Mouse (Mus musculus) liver, embryonic 12.5 days (tissue): ENCODE measurements around the gene Rab34. TPM values are rescaled to one million over a fixed set of nuclear protein-coding genes. Genes with fewer than 3 reads are reported as not detected.

ENCODE experiments used
- ATAC-seq: fragments of 200-750 bp; cut with Nextera tagmentation; 2 replicates; pipeline ENCODE4 v1.8.0; 2017; ENCODE audit warnings: moderate number of reproducible peaks, mild to moderate bottlenecking, moderate library complexity
- H3K27ac ChIP-seq: fragments of 300-500 bp; sonication (generic); 2 replicates; pipeline ENCODE4 v1.5.1; 2016; ENCODE audit warnings: mild to moderate bottlenecking
- H3K27me3 ChIP-seq: fragments of 300-500 bp; sonication (generic); replicated peaks from 2 replicates; pipeline ENCODE4 v1.6.1; 2016; ENCODE audit warnings: mild to moderate bottlenecking, moderate library complexity
- H3K36me3 ChIP-seq: fragments of 300-500 bp; sonication (generic); 2 replicates; pipeline ENCODE4 v1.6.1; 2016; ENCODE audit warnings: mild to moderate bottlenecking, moderate library complexity
- H3K4me1 ChIP-seq: fragments of 300-500 bp; sonication (generic); 2 replicates; pipeline ENCODE4 v1.6.1; 2016
- H3K4me2 ChIP-seq: fragments of 300-500 bp; sonication (generic); 2 replicates; pipeline ENCODE4 v1.6.1; 2016; ENCODE audit warnings: mild to moderate bottlenecking, moderate library complexity
- H3K4me3 ChIP-seq: fragments of 300-500 bp; sonication (generic); 2 replicates; pipeline ENCODE4 v1.5.1; 2016; ENCODE audit warnings: mild to moderate bottlenecking, moderate library complexity
- H3K9ac ChIP-seq: fragments of 300-500 bp; sonication (generic); 2 replicates; pipeline ENCODE4 v1.6.1; 2016; ENCODE audit warnings: mild to moderate bottlenecking, moderate library complexity
- H3K9me3 ChIP-seq: fragments of 300-500 bp; sonication (generic); replicated peaks from 2 replicates; pipeline ENCODE4 v1.6.1; 2016; ENCODE audit warnings: mild to moderate bottlenecking, moderate library complexity
- WGBS: fragments of 180-500 bp; shearing (Covaris S2); methylation state at CpG from one replicate; pipeline ENCODE4 v1.1.7; 2016; ENCODE audit not compliant: insufficient replicate concordance; 5-methylcytosine and 5-hydroxymethylcytosine counted together
- polyA plus RNA-seq: library from polyadenylated mRNA; unstranded; fragments of >200 nt; fragmentation: Nextera tagmentation; extraction: Ambion mirVana; gene quantifications from 2 replicates; pipeline ENCODE4 v1.2.1, GENCODE M21; 2016

The Rab34 gene
- 20.3 and 24.0 TPM in 2 replicates for polyA plus RNA-seq

DNA sequence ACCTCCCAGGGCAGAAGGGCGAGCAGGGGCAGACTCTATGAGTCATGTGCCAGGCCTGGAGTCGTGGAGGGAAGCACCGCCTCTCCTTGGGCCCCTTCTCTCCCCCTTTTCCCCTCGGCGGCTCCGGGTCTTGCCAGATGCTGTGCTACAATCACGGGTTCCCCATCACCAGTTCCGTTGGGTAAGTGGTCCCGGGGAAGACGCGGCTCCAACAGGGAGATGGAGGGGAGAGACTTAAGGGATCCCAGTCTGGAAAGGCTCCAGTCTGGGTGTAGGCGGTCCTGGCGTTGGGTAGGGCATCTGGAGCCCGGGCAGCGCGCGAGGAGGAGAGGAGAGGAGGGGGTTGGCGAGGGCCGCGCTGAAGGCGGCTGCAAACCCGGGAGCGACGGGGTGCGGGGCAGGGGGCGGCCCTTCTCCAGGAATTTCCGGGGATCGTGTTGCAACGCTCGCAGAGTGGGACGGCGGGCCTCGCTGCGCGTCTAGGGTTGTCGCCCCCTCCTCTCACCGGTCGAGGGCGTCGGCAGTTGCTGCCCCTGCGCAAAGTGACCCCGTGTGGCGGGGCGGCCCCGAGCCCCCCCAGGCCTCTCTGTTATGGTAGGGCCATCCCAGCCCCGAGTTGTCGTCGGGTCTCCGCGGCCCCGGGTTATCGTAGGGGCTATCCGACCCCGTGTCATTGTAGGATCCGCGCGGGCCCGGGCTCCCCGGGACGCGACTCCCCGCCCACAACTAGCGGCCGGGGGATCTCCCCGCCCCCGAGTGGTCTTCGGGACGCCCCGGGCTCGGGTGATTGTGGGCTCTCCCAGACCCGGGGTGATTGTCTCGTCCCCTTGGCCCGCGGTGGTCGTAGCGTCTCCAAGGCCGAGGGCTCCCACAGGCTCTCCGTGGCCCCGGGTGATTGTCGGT is at the start of gene Rab34:
Gene Rab34 (plus strand): TSS at position 100 of the 903 bp plus-strand sequence.
- Histone ChIP-seq H3K4me3 (peak within 1 kb of the TSS; percentile 53), H3K36me3 (peaks cover 21% of the 10 kb centered on the region), H3K4me2 (peak within 1 kb of the TSS; percentile 71), H3K27me3 (peaks cover 81% of the 10 kb centered on the region), H3K27ac (peak within 1 kb of the TSS; percentile 76), H3K4me1 (peaks cover 28% of the 10 kb centered on the region), H3K9me3 (no peaks in the 10 kb centered on the region), H3K9ac (peak within 1 kb of the TSS; percentile 69)
- peak; percentile 17; the same call in 1 of the 2 replicates for ATAC-seq
- WGBS: 1% methylated on average over 79 of the region's 80 CpGs

- H3K27me3 ChIP-seq: no peaks in the 10 kb centered on the region
- WGBS: 27% methylated on average over 5 of the region's 5 CpGs
- peak overlapping the region; percentile 46 for H3K27ac ChIP-seq
- no peaks in the 10 kb centered on the region for H3K9me3 ChIP-seq
- ATAC-seq: peak; percentile 64
- peak overlapping the region; percentile 13; the same call in 1 of the 2 replicates for H3K4me2 ChIP-seq
- no peak overlapping the region for H3K4me3 ChIP-seq
- H3K4me1 ChIP-seq: peaks cover 64% of the 10 kb centered on the region
- H3K9ac ChIP-seq: peak overlapping the region; percentile 7; the same call in 1 of the 2 replicates
- H3K36me3 ChIP-seq: peaks cover 28% of the 10 kb centered on the region
Measured at GRCm38 (mm10) chr11:78140665-78141064, 47.6 kb upstream of the Rab34 start.

DNA sequence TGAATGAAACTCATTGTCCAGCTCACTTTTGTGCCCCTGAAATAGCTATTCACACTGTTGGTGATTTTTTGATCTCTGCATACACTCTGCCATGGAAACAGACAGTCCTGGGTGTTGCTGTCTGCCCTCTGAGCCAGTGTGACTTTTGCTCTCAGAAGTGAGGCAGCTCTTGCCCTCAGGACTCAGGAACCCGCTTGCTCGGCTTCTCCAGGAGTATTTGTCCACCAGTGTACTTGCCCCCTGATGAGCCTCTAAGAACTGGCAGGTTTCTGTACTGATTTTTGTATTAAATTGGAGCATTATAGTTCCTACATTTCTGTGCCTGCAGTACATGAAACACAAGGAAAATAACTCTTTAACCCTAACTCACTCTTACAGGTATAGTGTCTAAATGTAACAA is 44.7 kb upstream of the Rab34 start:
- Histone ChIP-seq H3K9me3 (no peaks in the 10 kb centered on the region), H3K27me3 (no peaks in the 10 kb centered on the region), H3K36me3 (peaks cover 48% of the 10 kb centered on the region), H3K4me1 (peaks cover 42% of the 10 kb centered on the region), H3K27ac (no peak overlapping the region), H3K9ac (no peak overlapping the region; the same call in 1 of the 2 replicates), H3K4me2 (no peak overlapping the region), H3K4me3 (no peak overlapping the region)
- 81% methylated on average over 2 of the region's 2 CpGs for WGBS
- ATAC-seq: no peak

DNA sequence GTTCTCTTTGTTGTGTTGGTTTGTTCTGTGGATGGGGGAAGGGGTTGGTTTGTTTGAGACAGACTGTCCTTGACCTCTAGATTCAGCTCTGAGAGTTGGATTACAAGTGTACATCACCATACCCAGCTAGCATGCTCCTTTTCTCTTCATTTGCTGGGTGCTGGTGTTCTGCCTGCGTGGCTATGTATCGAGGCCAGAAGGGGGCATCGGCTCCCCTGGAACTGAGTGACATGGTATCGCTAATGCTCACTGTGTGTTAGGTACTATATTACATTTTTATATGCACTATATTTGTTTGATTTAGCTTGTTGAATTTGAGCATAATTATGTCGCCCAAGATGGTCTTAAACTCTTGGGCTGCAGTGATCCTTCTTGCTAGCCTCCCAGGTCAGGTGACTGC is 42.1 kb upstream of the Rab34 start:
- Histone ChIP-seq H3K4me3 (no peak overlapping the region), H3K9ac (no peak overlapping the region), H3K27me3 (no peaks in the 10 kb centered on the region), H3K36me3 (peaks cover 68% of the 10 kb centered on the region), H3K9me3 (no peaks in the 10 kb centered on the region), H3K4me1 (peaks cover 20% of the 10 kb centered on the region), H3K27ac (no peak overlapping the region), H3K4me2 (no peak overlapping the region)
- no peak for ATAC-seq
- WGBS: 84% methylated on average over 5 of the region's 5 CpGs

DNA sequence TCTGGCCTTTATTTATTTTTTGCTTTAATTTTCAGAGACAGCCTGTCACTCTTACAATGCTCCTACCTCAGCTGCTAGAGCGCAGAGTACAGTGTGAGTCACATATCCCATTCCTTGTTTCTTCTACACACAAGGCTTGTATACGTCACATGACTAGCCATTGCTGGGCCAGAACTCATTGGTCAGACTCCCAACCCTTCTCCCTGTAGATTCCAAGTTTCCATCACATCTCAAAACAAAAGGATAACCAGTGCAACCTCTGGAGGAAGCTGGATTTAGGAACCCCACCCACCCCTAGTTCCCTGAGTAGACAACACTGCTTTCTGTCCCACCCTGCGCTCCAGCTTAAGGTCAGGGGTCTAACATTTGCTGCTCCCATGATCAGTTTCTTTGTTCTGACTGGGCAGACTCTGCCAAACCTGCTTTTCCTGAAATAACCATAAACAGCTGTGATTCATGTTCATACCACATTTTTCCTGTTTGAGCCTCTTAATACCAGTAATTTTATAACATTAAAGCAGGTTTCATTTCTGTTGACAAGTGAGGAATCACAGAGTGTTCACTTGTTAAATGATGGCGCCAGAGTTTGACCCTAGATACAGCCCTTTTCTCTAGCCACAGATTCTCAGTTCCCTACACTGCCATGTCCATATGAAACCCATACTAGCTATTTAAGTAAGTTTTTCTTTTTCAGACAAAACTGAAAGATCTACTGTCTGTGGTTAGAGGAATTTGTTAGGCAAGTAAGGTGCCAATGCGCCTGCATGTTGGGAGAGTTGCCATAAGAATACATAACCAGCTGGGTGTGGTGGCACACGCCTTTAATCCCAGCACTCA is 41.3 kb upstream of the Rab34 start:
- H3K36me3 ChIP-seq: peaks cover 73% of the 10 kb centered on the region
- ATAC-seq: no peak
- no peak overlapping the region for H3K27ac ChIP-seq

DNA sequence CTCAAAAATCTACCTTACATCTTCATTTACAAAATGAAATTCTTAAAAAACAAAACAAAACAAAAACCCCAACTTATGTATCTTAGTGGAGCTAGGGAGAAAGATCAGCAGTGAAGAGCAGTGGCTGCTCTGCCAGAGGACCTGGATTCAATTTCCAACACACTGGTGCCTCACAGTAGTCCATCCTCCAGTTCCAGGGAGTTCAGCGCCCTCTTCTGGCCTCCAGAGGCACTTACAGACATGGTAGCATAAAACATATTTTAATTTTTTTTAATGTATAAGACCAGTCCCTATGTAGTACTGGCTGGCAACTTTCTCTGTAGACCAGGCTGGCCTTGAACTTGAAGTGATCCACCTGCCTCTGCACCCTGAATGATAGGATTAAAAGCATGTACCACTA is 37.1 kb upstream of the Rab34 start:
- H3K4me2 ChIP-seq: no peak overlapping the region
- H3K27me3 ChIP-seq: no peaks in the 10 kb centered on the region
- ATAC-seq: peak; percentile 42; the same call in 1 of the 2 replicates
- H3K27ac ChIP-seq: no peak overlapping the region
- no peaks in the 10 kb centered on the region for H3K4me1 ChIP-seq
- H3K9ac ChIP-seq: no peak overlapping the region
- no peaks in the 10 kb centered on the region for H3K9me3 ChIP-seq
- no peak overlapping the region for H3K4me3 ChIP-seq
- 18% methylated on average over 1 of the region's 1 CpGs for whole genome bisulfite sequencing
- H3K36me3 ChIP-seq: peaks cover 85% of the 10 kb centered on the region

More for the DNA sequence above, 41.3 kb upstream of the Rab34 start:
- Histone ChIP-seq H3K9me3 (no peaks in the 10 kb centered on the region), H3K27me3 (no peaks in the 10 kb centered on the region), H3K9ac (no peak overlapping the region), H3K4me2 (no peak overlapping the region), H3K4me3 (no peak overlapping the region), H3K4me1 (peaks cover 12% of the 10 kb centered on the region)
- WGBS: 86% methylated on average over 6 of the region's 6 CpGs

GRCm38 (mm10) chr11:78152299-78153231 is 35.7 kb upstream of the Rab34 start:
- no peak overlapping the region for H3K27ac ChIP-seq
- H3K27me3 ChIP-seq: no peaks in the 10 kb centered on the region
- no peaks in the 10 kb centered on the region for H3K9me3 ChIP-seq
- peaks cover 86% of the 10 kb centered on the region for H3K36me3 ChIP-seq
- H3K4me3 ChIP-seq: no peak overlapping the region
- peaks cover 2% of the 10 kb centered on the region; the same call in 1 of the 2 replicates for H3K4me1 ChIP-seq
- H3K4me2 ChIP-seq: no peak overlapping the region
- ATAC-seq: no peak
- 86% methylated on average over 9 of the region's 9 CpGs for WGBS
- no peak overlapping the region for H3K9ac ChIP-seq

DNA sequence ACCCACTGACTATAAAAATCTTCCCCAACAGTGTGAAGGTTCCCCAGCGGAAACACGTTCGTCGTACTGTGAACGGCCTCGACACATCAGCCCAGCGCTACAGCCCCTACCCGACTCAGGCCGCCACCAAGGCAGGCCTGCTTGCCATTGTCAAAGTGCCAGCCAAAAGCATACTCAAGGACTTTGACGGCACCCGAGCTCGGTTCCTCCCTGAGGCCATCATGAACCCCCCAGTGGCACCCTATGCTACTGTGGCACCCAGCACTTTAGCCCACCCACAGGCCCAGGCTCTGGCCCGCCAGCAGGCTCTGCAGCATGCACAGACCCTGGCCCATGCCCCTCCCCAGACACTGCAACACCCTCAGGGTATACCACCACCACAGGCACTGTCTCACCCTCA is 34.5 kb upstream of the Rab34 start:
- WGBS: 92% methylated on average over 13 of the region's 13 CpGs
- Histone ChIP-seq H3K4me2 (no peak overlapping the region), H3K27me3 (no peaks in the 10 kb centered on the region), H3K9me3 (no peaks in the 10 kb centered on the region), H3K36me3 (peaks cover 92% of the 10 kb centered on the region), H3K9ac (no peak overlapping the region), H3K4me1 (peaks cover 6% of the 10 kb centered on the region; the same call in 1 of the 2 replicates), H3K27ac (no peak overlapping the region), H3K4me3 (no peak overlapping the region)
- ATAC-seq: no peak

DNA sequence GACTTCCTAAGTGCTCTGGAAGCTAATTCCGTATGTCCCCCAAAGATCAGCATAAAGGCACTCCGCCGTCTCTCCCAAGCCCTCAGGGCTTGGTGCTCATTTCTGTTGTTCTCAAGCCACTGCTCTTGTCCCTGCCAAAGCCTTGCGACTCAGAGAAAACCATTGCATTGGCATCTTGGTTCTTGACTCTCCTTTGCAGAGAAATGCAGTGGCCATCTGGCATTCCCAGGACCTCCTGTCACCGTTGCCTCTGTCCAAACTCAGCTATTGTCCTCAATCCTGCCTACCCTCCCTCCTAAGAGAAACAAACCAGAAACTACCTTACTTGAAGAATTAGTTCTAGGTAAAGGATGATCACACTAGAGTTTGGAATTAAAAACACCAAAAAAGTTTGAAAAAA is 32.6 kb upstream of the Rab34 start:
- Histone ChIP-seq H3K4me3 (no peak overlapping the region), H3K27me3 (no peaks in the 10 kb centered on the region), H3K27ac (0 out of 2 replicates have a peak overlapping the region, but pooled peaks have one; percentile 24), H3K9me3 (no peaks in the 10 kb centered on the region), H3K4me1 (peaks cover 22% of the 10 kb centered on the region), H3K36me3 (peaks cover 95% of the 10 kb centered on the region), H3K9ac (no peak overlapping the region), H3K4me2 (no peak overlapping the region)
- WGBS: 86% methylated on average over 5 of the region's 5 CpGs
- ATAC-seq: no peak

- Histone ChIP-seq H3K27me3 (no peaks in the 10 kb centered on the region), H3K27ac (no peak overlapping the region), H3K9me3 (no peaks in the 10 kb centered on the region), H3K9ac (no peak overlapping the region), H3K4me1 (peaks cover 27% of the 10 kb centered on the region), H3K4me2 (no peak overlapping the region), H3K4me3 (no peak overlapping the region), H3K36me3 (peaks cover 95% of the 10 kb centered on the region)
- 81% methylated on average over 6 of the region's 6 CpGs for WGBS
- no peak for ATAC-seq
Measured at GRCm38 (mm10) chr11:78156156-78156699, 32.0 kb upstream of the Rab34 start.

GRCm38 (mm10) chr11:78159096-78159495 is 29.1 kb upstream of the Rab34 start:
- Histone ChIP-seq H3K4me1 (peaks cover 56% of the 10 kb centered on the region), H3K36me3 (peaks cover 89% of the 10 kb centered on the region)

More at GRCm38 (mm10) chr11:78159096-78159495, 29.1 kb upstream of the Rab34 start:
- Histone ChIP-seq H3K4me2 (no peak overlapping the region), H3K27ac (0 out of 2 replicates have a peak overlapping the region, but pooled peaks have one; percentile 28), H3K4me3 (no peak overlapping the region), H3K27me3 (no peaks in the 10 kb centered on the region), H3K9ac (no peak overlapping the region), H3K9me3 (no peaks in the 10 kb centered on the region)
- ATAC-seq: peak; percentile 71
- 21% methylated on average over 2 of the region's 2 CpGs for WGBS
